Mouse (Mus musculus) urinary bladder, postnatal 14 days (tissue): Measurements from ENCODE around the gene Clcn2.
A peak's percentile ranks its signal among the peaks of the same experiment; 100 is the strongest.
"Not testable (repeated sequence)": the region's sequence is repeated elsewhere in the genome, so short reads cannot be mapped to it uniquely, and the experiment has no call there.

Source experiments
- DNase-seq: peaks from one replicate; pipeline ENCODE4 v3.0.0; 2021; ENCODE audit warnings: low spot score

The Clcn2 gene

DNA sequence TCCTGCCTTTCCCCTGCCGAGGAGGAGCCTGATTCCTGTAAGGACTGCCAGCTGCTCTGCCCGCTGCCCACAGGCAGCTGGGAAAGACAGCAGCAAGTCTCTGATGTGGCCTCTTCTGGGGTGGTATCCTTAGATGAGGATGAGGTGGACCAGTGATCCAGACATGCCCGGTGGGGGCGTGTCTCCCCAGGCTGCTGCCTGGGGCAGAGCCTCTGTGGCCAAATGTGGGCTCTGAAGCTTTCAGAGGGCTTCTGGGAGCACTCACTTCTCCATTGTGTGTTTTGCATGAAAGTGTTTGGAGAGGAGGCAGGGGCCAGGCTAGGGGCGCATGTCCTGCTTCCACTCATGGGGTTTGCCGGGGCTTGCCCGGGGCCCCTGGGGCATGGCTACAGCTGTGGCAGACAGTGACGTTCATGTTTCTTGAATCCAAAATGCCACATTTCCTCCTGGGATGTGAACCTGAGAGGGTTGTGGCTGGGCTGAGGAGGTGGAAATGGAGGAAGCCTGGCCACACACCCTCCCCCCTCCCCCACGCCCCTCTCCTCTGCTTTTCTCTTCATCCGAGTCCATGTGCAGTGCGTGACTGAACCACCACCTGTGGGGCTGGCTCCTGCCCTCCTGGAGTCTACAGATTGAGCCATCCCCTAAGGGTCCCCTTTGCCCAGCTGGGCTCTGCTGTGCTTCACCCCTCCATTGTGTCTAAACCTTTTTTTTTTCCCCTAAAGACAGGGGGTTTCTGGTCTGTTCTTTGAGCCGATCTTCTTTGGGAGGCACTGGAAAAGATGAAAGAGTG lies 15.6 kb downstream of the Clcn2 start:
- DNase-seq: no peak

DNA sequence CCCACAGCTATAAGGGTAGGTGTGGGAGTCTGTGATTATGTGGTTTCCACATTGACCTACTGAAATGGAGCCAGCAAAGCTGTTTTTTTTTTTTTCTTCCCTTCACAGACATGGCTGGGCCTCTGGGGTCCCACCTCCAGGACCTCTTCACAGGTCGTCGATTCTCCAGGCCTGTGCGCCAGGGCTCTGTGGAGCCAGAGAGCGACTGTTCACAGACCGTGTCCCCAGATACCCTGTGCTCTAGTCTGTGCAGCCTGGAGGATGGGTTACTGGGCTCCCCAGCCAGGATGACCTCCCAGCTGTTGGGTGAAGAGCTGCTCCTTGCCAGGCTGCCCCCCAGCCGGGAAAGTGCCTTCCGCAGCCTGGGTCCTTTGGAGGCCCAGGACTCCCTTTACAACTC lies 16.2 kb downstream of the Clcn2 start:
- DNase-seq: no peak

DNA sequence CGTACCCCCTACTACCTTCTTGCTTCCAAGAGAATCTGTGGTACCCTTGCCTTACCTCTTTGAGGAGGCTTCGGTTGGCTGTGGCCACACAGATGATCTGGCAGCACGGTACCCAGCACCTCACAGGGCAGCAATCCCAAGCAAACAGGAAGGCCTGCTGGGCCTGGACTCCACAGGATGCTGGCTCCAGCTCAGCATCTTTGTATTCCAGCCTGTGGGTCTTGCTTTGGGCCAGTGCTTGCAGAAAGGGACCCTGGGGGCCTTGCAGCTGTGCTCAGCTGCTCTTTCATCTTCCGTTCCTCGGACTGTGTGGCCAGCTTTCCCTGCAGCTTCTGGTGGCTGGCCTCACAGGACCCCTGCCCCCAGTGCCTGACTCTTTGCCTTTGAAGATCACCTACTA lies 17.5 kb downstream of the Clcn2 start:
- no peak for DNase-seq

DNA sequence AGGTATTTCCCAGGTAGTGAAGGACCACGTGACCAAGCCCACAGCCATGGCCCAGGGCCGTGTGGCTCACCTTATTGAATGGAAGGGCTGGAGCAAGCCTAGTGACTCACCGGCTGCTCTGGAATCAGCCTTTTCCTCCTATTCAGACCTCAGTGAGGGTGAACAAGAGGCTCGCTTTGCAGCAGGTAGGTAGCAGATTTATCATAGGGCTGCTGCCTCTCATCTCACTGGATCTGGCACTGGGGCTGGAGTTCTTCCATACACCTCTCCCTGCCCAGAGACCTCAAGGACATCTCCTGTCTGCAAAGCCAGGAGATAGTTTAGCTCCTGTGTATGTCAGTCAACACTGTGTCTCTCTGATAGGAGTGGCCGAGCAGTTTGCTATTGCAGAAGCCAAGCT lies 18.3 kb downstream of the Clcn2 start:
- no peak for DNase-seq

DNA sequence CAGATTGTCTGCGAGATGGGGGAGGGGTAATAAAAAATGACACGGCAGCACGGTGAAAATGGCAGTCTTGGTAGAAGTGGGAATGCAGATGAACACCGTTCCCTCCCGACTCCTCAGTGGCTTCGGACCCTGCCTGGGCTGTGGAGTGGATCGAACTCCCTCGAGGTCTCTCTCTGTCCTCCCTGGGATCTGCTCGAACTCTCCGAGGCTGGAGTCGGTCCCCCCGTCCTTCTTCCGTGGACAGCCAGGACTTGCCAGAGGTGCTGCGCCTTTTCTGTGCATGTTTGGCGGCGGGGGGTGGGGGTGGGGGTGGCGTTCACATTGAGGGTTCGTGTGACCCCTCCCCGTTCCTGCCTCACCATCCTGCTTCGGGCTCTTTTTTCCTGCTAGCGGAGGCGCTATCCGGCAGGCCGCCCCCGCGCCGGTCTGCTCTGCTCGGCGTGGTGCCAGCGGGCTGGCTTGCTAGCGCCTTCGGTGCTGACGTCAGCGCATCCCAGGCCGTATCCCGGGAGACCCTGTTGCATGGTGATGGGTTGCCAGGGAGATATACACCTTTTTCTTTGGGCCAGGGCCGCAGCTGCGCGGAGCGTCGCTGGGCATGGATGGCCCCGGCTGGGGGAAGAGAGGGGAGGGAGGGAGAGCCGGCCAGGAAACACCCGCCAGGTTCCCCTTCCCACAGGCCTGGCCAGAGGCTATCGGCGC lies 21.8 kb downstream of the Clcn2 start:
- DNase-seq: peak; percentile 76

DNA sequence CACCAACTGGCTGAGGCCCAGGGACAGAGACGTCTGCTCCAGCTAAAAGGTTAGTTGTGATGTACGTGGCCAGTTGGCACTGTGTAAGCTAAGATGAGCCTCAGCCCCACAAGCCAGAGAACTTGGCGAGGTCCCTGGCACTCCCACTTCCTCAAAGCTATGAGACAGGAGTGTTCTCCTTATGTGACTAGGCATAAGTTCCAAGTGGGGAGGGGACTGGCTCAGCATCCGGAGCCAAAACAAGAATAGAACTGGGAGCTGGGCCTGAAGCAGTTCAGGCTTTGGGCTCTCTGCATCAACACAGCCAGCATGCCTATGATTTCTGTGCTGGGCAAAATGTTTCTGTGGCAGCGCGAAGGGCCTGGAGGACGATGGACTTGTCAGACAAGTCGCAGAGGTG lies 22.8 kb downstream of the Clcn2 start:
- peak; percentile 50 for DNase-seq

DNA sequence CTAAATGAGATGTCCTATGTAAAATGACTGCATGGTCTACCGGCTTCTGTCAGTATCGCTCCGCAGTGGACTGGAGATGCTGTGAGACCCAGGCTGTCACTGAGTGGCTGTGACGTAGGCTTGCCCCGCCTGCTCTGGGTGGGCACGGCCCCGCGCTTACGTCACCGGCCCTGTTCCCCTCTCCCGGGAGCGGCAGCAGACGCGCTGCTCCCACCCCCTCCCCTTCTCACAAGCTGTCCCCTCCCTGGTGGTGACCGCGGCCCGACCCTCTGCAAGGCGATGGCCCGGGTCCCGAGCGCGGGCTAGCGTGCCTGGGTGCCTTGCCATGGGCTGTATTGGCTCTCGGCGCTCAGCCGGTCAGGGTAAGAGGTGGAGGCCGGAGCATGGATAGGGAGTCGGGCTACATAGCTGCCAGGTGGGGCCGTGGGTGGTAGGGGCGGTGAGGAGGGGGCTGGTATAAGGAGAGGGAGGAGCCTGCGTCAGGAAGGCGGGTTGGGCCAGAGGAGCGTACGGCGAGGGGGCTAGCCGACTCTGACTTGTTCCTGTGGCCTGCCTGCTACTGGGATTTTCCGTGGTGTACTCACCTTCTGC lies 24.3 kb downstream of the Clcn2 start, which contains the start of gene Fam131a:
Gene Fam131a (plus strand): TSS at position 131 of the 591 bp plus-strand sequence.
- peak; percentile 86 for DNase-seq

DNA sequence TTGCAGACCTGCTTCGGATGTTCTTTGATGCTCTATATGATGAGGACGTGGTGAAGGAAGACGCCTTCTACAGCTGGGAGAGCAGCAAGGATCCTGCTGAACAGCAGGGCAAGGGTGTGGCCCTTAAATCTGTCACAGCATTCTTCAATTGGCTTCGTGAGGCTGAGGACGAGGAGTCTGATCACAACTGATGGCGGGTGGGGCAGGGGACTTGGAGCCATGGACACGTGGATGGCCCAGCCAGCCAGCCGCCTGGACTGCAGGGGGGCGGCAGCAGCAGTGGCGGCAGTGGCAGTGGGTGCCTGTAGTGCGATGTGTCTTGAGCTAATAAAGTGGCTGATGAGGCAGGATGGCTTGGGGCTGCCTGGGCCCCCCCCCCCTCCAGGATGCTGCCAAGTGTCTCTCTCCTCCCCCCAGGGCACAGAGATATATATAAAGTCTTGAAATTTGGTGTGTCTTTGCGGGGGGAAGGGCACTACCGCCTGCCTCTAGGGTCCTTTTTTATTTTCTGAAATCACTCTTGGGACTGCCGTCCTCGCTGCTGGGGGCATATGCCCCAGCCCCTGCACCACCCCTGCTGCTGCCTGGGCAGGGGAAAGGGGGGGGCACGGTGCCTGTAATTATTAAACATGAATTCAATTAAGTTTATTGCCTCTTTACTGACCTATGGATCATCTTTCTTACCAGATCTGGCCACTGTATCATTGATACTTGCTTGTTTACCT lies 25.1 kb downstream of the Clcn2 start:
- no peak for DNase-seq

DNA sequence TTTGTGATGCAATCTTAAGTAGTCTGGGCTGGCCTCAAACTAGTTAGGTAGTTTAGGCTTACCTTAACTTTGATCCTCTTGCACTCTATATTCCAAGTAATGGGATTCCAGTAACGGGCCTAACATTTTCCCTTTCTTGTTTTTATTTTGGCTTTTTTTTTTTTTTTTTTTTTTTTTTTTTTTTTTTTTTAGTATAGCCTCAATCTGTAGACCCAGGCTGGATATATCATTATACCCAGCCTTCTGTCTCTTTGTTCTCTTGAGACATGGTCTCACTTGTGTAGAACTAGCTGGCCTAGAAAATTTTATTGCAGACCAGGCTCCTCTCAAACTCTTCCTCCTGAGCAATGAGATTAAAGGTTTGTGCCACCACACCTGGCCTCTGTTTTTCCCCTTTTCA lies 25.9 kb downstream of the Clcn2 start:
- no peak for DNase-seq

DNA sequence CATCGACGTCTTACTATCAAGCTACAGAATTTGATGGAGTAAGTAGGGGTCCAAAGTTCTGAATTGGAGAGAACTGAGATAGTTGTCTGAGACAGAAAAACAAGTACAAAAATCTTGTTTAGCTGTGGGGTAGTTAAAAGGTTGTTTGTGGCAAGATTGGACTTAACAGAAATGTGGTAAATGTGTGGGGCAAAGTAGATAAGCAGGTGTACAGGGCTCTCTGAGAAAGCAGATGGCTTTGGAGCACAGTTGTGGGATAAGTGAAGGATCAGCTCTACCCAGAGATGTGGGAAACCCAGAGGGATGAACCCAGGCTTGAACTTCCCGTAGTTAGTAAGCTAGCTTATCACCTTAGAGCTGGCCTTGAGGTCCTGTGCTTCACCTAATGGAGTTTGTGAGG lies 26.8 kb downstream of the Clcn2 start:
- no peak for DNase-seq

DNA sequence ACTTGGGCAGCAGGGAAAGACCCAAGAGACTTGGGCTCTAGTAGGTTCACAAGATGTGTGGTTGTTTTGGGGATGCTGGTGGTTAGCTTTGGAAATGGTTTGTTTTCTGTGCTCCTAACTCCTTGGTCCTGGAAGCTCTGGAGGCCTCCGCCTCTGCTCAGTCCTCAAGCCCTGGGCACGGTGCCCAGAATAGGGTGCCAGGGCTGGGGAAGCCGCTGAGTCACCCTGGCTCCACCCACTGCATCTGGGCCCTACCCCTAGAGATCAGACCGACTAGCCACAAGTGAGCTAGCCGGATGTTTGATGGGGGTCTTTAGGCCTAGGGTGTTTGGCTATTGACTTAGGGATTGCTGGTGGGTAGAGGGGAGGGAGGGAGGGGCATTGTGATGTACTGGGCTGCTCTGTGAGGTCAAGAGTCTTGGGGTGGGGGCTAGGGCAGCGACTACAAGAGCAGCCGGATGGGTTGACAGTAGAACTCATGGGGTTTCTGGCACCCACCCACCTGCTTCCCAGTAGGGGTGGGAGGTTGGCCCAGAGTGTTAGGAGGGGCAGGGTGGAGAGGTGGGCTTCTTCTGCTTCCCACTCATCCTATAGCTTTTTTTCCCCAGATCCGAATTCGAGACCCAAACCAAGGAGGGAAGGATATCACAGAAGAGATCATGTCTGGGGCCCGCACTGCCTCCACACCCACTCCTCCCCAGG lies 39.4 kb downstream of the Clcn2 start:
- peak; percentile 92 for DNase-seq

DNA sequence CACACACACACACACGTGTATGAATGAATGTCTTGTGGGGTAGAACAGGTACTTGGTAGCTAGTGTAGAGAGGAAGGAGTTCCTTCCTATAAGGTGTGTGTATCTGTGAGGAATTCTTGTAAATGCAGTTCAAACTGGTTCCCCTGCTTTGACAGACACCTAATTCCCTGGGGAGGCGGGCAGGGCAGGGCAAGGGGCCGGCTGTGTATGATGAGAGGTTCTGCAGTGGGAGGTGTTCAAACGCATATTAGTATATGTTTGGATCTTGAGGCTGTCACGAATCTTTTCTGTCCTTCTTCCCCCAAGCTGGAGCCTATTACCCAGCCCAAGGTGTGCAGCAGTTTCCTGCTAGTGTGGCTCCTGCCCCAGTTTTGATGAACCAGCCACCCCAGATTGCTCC lies 40.2 kb downstream of the Clcn2 start:
- DNase-seq: no peak

DNA sequence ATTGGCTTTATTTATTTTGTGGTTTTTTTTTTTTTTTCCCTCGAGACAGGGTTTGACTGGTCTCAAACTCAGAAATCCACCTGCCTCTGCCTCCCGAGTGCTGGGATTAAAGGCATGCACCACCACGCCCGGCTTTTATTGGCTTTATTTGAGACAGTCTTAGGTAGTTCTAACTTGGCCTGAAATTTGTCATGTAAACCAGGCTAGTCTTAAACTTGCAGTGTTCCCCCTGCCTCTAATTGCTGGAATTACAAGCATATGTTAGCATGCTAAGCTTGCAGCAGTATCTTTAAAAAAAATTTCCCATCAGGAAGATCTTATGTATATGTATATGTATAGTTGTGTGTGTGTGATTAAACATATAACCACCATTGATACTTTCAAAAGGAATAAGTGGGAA lies 40.8 kb downstream of the Clcn2 start:
- no peak for DNase-seq

DNA sequence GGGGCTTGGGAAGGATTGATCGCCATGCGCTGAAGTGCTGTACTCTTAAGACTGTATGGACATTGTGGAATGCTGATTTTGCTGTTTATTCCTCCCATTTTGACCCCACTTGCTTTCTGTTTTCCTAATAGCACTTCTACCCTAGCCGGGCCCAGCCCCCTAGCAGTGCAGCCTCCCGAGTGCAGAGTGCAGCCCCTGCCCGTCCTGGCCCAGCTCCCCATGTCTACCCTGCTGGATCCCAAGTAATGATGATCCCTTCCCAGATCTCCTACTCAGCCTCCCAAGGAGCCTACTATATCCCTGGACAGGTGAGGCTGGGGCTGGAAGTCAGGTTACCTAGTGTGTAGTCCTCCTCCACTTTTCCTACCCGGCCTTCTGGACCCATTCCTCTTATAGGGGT lies 42.3 kb downstream of the Clcn2 start:
- DNase-seq: no peak

DNA sequence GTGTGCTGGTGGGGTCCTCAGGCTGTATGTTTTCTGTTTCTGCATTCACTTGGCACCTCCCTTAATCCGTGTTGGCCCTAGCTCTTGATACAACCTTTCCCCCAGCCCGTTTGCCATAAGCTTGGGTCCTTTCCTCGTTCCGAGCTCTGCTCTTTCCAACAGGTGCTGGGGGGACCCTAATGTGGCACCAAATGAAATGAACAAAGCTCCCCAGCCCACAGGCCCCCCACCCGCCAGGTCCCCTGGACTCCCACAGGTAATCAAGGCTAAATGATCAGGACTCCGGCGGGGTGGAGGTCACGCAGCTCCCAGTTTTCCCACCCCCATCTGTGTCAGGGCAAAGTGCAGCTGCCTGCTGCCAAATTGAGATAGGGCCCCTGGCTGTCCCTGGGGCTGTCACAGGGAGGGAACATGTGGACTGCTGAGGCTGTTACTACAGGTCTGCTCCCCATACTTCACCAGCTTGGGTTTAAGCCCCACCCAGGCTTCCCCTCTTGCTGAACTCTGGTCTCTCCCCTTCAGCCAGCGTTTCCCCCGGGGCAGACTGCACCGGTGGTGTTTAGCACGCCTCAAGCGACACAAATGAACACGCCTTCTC lies 43.7 kb downstream of the Clcn2 start:
- no peak for DNase-seq

DNA sequence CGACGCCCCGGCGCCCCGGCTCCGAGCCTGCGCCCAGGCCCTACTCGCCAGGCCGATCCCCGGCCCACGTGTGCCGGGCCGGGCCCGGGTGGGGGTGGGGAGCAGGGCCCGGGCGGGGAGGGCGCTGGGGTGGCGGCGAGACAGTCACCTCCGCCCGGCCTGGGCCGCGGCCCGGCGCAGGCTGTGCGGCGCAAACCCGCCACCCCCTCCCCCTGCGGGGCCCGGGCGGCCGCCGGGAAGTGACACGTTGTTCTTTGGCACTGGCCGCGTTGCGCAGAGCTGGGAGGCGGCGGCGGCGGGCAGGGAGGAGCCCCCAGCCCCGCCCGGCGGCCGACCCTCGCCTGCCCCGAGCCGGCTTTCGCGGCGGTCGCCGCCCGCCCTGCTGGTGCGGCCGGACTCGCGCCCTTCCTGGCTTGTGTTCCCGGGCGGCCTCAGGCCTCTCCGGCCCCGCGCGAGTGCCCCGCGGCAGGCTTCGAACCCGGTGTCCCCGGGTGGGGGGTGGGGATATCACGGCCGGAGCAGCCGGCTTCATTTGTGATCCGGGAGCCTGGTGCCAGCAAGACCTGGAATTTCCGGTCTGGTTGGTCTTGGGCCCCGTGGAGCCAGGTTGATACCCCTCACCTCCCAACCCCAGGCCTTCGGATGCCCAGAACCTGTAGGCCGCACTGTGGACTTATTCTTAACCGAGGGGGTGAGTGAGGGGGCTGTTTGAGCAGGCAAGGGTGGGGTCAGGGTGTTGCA lies 44.4 kb downstream of the Clcn2 start:
- peak; percentile 75 for DNase-seq

DNA sequence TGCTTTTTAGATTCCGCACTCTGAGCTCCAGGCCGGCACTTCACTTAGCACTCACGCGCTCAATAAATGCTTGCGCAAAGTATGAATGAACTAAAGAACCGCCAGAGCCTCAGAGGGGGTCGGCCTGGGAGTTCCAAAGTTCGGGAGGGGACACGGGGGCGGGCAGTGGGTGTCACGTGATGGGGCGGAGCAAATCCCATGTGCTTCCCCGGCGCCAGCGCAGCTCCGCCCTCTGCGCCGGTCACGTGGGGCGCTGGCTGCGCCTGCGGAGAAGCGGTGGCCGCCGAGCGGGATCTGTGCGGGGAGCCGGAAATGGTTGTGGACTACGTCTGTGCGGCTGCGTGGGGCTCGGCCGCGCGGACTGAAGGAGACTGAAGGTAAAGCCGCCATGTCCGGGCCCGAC lies 45.0 kb downstream of the Clcn2 start:
- DNase-seq: peak; percentile 96

DNA sequence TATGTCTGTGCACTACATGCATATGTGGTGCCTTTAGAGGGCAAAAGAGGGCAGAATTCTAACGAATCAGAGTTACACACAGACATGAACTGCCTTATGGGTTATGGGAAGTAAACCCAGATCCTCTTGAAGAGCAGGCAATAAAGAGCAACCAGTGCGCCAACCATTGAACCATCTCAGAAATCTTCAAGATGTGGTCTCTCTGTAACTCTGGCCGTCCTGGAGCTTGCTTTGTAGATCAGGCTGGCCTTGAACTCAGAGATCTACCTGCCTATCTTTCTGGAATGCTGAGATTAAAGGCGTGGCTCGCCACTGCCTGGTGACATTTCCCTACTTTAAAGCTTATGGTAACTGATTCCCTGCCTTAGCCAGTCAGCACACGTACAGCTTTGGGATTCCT lies 45.7 kb downstream of the Clcn2 start:
- DNase-seq: no peak

DNA sequence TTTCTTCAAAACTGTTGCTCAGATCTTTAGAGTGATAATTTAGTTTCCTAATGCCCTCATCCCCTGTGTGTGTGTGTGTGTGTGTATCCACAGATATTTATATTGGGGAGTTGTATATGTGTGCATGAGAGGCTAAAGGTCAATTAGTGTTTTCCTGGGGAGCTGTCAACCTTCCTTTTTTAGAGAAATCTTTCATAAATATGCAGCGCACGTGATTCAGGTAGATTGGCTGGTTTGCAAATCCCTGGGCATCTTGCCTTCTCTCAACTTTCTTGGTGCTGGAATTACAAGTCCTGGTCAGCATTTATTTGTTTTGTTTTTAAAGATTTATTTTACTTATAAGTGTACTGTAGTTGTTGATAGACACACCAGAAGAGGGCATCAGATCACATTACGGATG lies 47.3 kb downstream of the Clcn2 start:
- DNase-seq: no peak

DNA sequence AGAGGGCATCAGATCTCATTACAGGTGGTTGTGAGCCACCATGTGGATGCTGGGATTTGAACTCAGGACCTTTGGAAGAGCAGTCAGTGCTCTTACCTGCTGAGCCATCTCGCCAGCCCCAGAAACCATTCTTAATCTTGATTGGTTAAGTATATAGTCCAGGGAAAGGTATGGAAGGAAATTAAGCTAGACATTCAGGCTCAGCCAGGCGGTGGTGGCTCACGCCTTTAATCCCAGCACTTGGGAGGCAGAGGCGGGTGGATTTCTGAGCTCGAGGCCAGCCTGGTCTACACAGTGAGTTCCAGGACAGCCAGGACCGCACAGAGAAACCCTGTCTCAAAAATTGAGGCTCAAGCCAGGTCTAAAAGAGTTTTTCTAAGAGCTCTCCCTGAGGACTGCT lies 49.5 kb downstream of the Clcn2 start, which contains the start of gene Eif4g1:
Gene Eif4g1 (plus strand): TSS at position 301 of the 400 bp plus-strand sequence.
- DNase-seq: not testable (repeated sequence)

DNA sequence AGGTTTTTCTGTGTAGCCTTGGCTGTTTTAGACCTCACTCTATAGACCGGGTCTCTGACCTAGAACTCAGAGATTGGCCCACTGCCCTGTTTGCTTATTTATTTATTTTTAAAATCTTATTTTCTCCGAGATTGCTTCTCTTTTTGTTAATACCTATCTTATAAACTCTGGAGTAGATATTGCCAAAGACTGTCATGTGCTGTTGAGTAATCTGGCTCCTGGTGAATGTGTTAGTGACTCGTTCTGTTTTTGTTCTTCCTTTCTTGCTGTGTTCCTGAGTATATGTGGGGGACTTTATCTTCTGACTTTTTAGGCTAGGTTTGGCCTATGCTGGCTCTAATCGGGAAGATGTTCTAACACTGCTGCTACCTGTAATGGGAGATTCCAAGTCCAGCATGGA lies 59.9 kb downstream of the Clcn2 start:
- no peak for DNase-seq
